Mouse (Mus musculus) layer of hippocampus, adult 8-10 months (tissue): ENCODE measurements around the gene Swap70. TPM values are rescaled to one million over a fixed set of nuclear protein-coding genes. Genes with fewer than 3 reads are reported as not detected.

Experiments used
- DNase-seq, 2 experiments: peaks; one replicate each; pipeline ENCODE4 v3.0.0; 2022; ENCODE audit warnings: low spot score in 2 of 2
- total RNA-seq, 4 experiments: library from RNA; stranded (reverse); gene quantifications; 2 replicates each; pipeline ENCODE4 v1.2.4; 2022

The Swap70 gene
- total RNA-seq, 4 experiments from 2014 or later: 10.5 to 13.3 (median 11.8) TPM

GRCm38 (mm10) chr7:110305486-110305885 lies 84.0 kb downstream of the Swap70 start:
- DNase-seq: no peak

- DNase-seq: no peak
These were observed 84.8 kb downstream of the Swap70 start for GRCm38 (mm10) chr7:110306281-110306680.

GRCm38 (mm10) chr7:110307741-110308140 lies 86.2 kb downstream of the Swap70 start:
- DNase-seq: no peak

- DNase-seq: no peak
These were observed 87.7 kb downstream of the Swap70 start for GRCm38 (mm10) chr7:110309246-110309645.

- no peak for DNase-seq
These were observed 92.0 kb downstream of the Swap70 start for GRCm38 (mm10) chr7:110313392-110314055.

- DNase-seq: no peak
These were observed 92.9 kb downstream of the Swap70 start for GRCm38 (mm10) chr7:110314401-110314890.

DNA sequence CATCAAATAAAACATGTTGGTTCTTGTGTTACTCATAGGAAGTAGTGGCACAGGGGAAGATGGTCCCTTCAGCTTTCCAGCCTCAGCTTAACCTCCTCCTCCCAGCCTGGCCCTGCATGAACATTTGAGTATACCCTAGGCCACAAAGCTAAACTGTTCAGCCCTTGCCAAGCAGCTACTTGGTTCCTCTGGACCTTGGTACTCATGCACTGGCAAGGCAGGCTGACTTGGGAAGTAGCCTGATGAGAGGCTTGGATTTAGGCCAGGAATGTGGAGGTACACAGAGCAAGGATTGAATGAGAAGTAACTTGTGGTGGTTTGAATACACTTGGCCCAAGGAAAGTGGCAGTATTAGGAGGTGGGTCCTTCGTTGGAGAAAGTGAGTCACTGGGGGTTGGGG lies 93.8 kb downstream of the Swap70 start:
- no peak for DNase-seq

DNA sequence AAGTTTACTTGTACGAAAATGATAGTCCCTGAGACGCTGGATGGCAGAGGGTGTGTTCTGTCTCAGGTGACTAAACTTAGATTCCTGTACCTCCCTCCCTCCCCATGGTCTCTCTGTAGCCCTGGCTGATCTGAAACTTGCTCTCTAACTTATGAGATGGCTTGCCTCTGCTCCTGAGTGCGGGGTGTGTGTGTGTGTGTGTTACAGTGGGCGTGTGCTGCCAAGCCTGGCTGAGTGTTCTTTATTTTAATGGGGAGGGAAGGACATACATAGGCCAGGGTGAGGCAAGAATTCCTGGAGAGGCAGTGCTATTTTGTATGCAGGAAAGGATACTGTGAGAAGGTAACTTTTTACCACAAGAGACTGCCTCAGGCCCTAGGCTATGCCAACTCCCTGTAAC lies 95.9 kb downstream of the Swap70 start:
- no peak for DNase-seq

- DNase-seq: no peak
These were observed 97.5 kb downstream of the Swap70 start for GRCm38 (mm10) chr7:110318971-110319519.

- no peak for DNase-seq
These were observed 99.6 kb downstream of the Swap70 start for GRCm38 (mm10) chr7:110321106-110321505.

- no peak for DNase-seq
These were observed 103.3 kb downstream of the Swap70 start for GRCm38 (mm10) chr7:110324852-110325251.

DNA sequence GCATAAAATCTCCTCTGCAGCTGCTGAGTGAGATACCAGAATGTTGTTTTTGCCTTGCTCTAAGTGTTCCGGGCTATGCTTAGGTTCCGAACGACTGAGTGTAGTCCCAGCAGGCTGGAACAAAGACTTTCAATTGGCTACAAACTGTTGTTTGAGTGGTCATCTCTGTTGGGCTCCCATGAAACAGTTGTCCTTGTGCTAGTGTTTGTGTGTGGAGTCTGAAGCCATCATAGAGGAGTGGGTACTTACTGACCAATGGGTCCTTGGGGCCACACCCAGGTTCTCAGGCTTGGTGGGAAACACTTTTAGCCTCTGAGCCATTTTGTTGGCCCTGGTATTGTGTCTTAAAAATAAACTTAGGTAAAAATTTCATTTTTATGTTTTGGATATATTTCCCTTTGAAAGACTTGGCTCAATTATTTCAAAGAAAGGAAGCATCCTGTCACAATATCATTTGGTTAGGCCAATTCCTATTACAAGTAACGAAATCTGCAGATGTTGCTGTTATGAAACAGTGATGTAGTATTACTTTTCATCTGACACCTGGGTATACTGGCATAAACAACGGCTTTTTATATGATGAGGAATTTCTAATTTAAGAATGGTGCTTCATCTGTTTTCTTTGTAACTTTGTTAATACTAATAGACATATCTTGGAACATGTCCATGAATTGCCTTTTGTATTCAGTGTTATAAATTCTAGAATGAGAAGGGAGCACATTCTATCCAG lies 104.0 kb downstream of the Swap70 start:
- DNase-seq: no peak

Other genes with a start within 250 kb of the Swap70 start
- 10 to 100 TPM; 42.0 to 52.7 (median 48.8) TPM for gene Tmem41b, start 234.8 kb upstream of the Swap70 start, total RNA-seq
- gene Ipo7, start 203.4 kb upstream of the Swap70 start, total RNA-seq: 100 to 1,000 TPM in 2 of 4 experiments, 10 to 100 TPM in 2; 87.4 to 109 (median 99.4) TPM
- gene Zfp143, start 160.5 kb upstream of the Swap70 start, total RNA-seq: 10 to 100 TPM in 3 of 4 experiments, 1 to 10 TPM in 1; 9.7 to 13.4 (median 11.9) TPM
- 10 to 100 TPM; 16.4 to 23.0 (median 20.2) TPM for gene Wee1, start 99.7 kb upstream of the Swap70 start, total RNA-seq